Mouse (Mus musculus): ENCODE data around the gene Fgfr4.
"Not testable (repeated sequence)": the region's sequence is repeated elsewhere in the genome, so short reads cannot be mapped to it uniquely, and the experiment has no call there.

Fgfr4 gene

GRCm38 (mm10) chr13:55171517-55172335 lies 19.3 kb downstream of the Fgfr4 start:
- intact Hi-C loops (cut with DNase I) = no loop called here

- intact Hi-C loops (cut with DNase I) = no loop called here
Measured at GRCm38 (mm10) chr13:55172336-55172770, 19.9 kb downstream of the Fgfr4 start.

- intact Hi-C loops (cut with DNase I) = no loop called here
Measured at GRCm38 (mm10) chr13:55174347-55174746, 21.9 kb downstream of the Fgfr4 start.

- intact Hi-C loops (cut with DNase I) = loop anchor here (5.0 kb wide), 2 partner anchors 39 to 69 kb away; partner anchors contain the start of gene Zfp346
Measured at GRCm38 (mm10) chr13:55176265-55176664, 23.8 kb downstream of the Fgfr4 start.

GRCm38 (mm10) chr13:55177903-55178496 lies 25.6 kb downstream of the Fgfr4 start:
- intact Hi-C loops (cut with DNase I) = loop anchor here (2.0 to 5.0 kb wide), 3 partner anchors 41 to 379 kb away; partner anchors contain the start of gene Zfp346

- intact Hi-C loops (cut with DNase I) = loop anchor here (2.0 to 5.0 kb wide), 3 partner anchors 41 to 380 kb away; partner anchors contain the start of gene Zfp346
Measured at GRCm38 (mm10) chr13:55178556-55178955, 26.1 kb downstream of the Fgfr4 start.

DNA sequence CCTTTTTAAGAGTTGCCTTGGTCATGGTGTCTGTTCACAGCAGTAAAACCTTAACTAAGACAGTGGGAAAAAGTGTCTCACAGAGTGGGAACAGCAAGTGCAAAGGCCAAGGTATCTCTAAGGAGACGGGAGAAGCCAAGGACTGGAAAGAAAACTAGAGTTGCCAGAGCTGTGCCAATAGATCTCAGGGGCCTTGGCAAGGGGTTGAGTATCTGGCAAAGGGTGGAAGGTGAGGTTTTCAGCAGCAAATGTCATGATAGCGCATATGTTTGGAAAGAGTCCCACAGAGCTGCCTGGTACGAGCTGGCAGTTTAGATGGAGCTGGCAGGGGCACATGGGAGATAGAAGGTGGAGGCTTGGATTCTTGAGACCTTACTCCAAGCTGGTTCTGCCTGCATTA lies 27.2 kb downstream of the Fgfr4 start:
- intact Hi-C loops (cut with DNase I) = loop anchor here (2.0 to 5.0 kb wide), 3 partner anchors 42 to 381 kb away; partner anchors contain the start of gene Zfp346

- intact Hi-C loops (cut with DNase I) = loop anchor here (5.0 kb wide), 1 partner anchor 46 kb away; no protein-coding TSS in a partner anchor
Measured at GRCm38 (mm10) chr13:55181786-55182172, 29.3 kb downstream of the Fgfr4 start.

DNA sequence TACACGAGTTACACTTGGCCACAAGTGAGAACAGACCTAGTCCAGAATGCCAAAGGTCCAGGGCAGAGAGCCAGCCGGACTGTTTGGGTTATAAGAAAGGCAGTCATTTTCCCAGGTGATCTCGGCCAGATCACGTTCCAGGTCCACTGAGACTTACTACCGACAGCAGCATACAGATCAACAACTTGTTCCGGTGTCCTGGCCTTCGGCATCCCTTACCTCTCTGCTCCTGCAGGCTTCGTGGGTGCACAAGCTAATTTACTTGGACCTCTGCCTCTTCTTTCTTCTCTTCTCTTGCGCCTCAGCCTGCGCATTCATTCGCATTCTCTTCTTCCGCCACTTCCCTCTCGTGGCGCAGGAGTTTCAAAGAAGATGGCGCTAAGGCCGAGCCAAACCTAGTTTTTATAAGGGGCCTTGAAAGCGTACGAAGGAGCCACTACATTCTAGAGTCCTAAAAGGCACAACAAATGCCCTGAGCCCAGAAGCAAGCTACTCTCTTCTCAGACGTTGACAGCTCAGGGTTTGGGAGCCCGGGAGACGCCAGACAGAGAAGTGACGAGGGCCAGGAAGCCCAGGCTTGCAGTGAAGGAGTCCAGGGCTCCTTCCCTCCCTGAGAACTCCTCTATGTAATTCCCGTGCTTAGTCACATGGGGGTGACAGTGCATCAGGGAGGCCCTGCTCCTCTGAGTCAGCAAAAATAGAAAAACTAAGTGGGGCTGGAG lies 29.9 kb downstream of the Fgfr4 start:
- intact Hi-C loops (cut with DNase I) = loop anchor here (5.0 kb wide), 1 partner anchor 45 kb away; no protein-coding TSS in a partner anchor

- intact Hi-C loops (cut with DNase I) = loop anchor here (5.0 kb wide), 1 partner anchor 44 kb away; no protein-coding TSS in a partner anchor
Measured at GRCm38 (mm10) chr13:55183382-55183781, 30.9 kb downstream of the Fgfr4 start.

DNA sequence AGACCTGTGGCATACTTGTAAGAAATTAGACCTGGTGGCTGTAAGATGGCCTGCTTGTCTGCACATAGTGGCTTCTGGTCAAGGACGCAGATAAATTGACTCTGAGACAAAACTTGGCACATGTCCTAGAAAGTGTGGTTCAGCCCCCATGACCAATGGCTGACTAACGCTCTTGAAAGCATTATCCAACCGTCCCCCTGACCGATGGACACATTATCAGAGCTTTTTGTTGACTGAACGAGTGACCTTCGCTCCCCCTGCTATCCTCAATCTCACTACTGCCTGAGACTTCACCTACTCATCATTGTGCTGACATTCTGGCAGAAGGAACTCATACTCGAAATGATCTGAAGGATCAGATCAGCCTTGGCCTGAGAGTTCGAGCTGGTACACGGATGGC lies 34.6 kb downstream of the Fgfr4 start:
- intact Hi-C loops (cut with DNase I) = not testable (repeated sequence)

DNA sequence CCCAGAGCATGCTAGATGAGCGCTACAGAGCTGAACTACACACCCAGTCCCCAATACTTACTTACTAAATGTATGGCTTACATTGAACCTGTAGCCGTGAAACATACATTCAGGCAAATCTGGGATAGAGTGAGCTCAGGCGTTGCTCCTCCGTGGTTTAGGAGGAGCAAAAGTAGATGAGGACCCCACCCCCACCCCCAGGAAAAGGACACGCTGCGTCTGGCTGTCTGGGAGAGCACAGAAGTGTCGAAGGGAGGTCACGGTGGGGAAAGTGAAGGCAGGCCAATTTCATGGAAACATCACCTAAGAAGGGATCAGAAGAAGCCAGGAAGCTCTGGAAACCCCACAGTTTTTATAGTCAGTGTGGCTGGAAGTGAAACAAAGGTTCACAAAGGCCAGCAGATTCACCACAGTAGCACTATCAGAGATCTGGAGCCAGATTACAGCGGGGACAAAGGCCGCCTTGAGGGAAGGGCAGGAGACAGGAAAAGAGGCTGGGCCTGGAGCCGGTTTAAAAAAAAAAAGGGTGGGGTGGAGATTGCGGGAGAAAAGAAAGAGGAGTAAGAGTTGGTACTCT lies 37.2 kb downstream of the Fgfr4 start:
- intact Hi-C loops (cut with DNase I) = no loop called here

DNA sequence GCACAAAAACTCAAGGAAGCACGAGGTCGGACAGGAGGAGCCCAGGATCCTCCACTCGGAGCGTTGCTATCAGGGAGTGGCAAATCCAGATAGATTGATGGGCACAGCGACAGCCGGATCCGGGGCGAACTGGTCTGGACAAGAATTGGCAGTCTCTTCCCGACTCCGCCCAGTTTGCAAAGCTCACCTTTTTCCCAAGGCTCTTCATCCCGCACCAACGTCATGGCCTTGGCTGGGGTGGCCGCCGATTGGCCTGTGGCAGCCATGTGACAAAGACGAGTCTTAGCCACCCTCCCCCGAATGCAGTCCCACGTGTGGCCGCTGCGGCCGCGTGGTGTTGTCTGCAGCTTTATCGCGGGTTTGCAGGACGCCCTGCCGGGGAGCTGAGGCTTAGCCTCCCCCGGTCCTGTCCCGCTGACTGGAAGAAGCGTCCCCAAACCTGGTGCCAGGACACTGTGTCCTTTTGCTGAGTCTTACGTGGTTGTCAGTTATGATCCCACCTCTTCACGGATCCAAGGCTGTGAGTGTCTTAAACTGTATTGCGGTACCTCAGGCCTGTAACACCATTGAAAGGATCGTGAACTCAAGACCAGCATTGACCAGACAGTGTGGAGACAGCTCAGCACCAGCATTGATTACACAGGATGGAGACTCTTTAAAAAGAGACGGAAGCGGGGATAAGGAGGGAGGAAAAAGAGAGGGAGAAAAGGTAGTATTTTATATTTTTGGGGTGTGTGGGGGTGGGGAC lies 37.9 kb downstream of the Fgfr4 start:
- intact Hi-C loops (cut with DNase I) = no loop called here

GRCm38 (mm10) chr13:55191535-55191934 lies 39.1 kb downstream of the Fgfr4 start:
- intact Hi-C loops (cut with DNase I) = no loop called here

DNA sequence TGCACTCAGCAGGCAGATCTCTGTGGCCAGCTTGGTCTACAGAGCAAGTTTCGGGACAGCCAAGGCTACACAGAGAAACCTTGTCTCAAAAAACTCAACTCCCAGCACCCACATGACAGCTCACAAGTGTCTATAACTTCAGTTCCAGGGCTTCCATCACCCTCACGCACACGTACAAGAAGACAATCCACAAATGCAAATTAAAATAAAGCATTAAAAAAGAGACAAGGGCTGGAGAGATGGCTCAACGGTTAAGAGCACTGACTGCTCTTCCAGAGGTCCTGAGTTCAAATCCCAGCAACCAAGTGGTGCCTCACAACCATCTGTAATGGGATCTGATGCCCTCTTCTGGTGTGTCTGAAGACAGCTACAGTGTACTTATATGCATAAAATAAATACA lies 50.3 kb downstream of the Fgfr4 start:
- intact Hi-C loops (cut with DNase I) = not testable (repeated sequence)

GRCm38 (mm10) chr13:55203740-55204139 lies 51.3 kb downstream of the Fgfr4 start:
- intact Hi-C loops (cut with DNase I) = no loop called here

DNA sequence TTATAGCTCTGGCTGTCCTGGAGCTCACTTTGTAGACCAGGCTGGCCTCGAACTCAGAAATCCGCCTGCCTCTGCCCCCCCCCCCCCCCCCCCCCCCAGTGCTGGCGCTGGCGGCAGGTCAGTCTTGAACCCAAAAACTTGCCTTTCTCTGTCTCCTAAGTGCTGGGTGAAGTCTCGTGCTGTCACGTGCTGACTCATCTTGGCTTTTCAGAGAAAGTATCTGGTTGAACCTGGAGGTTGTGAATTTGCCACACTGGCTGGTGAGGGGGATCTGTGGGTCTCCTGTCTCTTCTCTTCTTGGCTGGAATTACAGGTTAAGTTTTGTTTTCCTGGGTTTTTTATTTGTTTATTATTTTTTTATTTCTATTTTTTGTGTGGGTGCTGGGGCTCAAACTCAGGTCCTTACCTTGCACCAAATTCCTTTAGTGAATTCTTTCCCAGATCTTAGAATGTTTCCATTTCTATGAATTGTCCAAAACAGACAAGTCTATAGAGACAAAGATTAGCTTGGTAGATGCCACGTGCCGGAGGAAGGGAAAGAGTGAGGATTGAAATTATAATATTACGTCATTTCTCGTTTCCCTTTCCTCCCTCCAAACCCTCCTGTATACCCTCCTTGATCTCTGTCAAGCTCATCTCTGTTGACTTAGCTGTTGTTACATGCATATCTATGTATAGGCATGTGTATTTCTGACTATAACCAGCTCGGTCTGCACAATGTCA lies 52.4 kb downstream of the Fgfr4 start:
- intact Hi-C loops (cut with DNase I) = no loop called here

DNA sequence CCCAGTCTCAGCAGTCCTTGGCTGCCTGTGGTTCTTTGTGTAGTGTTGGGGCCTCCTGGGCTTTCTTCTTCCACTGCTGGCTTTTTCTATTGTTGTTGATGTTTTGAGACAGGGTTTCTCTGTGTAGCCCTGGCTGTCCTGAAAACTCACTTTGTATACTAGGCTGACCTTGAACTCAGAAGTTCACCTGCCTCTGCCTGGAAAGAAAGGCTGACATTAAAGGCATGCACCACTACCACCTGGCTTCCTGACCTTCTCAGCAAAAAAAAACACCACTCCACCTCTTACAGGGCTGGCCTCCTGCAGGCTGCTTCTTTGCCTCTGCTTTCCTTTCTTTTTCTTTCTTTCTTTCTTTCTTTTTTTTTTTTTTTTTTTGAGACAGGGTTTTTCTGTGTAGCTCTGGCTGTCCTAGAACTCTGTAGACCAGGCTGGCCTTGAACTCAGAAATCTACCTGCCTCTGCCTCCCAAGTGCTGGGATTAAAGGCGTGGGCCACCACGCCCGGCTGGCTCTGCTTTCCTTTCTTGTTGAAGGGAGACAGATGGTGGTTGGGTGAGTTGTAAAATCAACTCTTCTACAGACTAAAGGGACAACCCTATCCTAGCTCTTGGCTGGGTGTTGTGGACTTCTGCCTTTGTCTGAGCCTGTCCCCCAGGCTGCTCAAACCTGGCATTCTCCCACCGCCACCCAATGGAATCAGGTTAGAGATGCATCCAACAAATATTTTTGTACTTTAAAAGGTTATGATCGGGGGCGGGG lies 53.2 kb downstream of the Fgfr4 start:
- intact Hi-C loops (cut with DNase I) = no loop called here

Data from adrenal gland (tissue).